Mouse (Mus musculus): ENCODE measurements at regions not wholly inside any gene's neighbourhood (a gene's known extent, or its start where the extent isn't known, plus 50 kb on each side); places are given as distances from the start of the nearest gene placed in this dataset.
A peak's percentile ranks its signal among the peaks of the same experiment; 100 is the strongest.

DNA sequence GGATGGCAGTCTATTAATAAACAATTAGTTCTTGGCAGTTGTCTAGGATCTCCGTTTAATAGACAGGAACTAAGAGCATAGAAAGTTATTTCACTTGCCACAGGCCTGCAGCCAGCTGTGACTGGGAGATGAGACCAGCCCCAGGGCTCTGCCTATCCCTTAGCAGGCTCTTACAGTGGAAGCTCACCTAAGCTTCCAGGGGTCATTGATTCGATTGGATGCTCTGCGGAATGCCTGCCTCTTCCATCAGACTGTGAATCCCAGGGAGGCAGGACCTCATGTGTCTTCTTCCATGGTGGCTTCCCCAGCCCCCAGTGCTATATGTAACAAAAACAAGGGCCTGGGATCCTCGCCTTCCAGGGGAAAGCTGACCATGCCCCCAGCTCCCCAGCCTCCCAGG is 376.8 kb downstream of the Ptpru start:
- Histone ChIP-seq H3K27ac (replicated peaks) (no peak overlapping the region), H3K9me3 (replicated peaks) (peaks cover 3% of the 10 kb centered on the region; the same call in 1 of the 2 replicates), H3K4me1 (no peaks in the 10 kb centered on the region), H3K9ac (no peak overlapping the region), H3K4me2 (replicated peaks) (no peak overlapping the region), H3K4me3 (replicated peaks) (no peak overlapping the region), H3K27me3 (no peaks in the 10 kb centered on the region), H3K36me3 (no peaks in the 10 kb centered on the region)
- no peak for ATAC-seq (ENCODE audit: insufficient number of reproducible peaks, low FRiP score, low TSS enrichment, low read depth)
- WGBS = 62% methylated on average over 4 of the region's 4 CpGs

DNA sequence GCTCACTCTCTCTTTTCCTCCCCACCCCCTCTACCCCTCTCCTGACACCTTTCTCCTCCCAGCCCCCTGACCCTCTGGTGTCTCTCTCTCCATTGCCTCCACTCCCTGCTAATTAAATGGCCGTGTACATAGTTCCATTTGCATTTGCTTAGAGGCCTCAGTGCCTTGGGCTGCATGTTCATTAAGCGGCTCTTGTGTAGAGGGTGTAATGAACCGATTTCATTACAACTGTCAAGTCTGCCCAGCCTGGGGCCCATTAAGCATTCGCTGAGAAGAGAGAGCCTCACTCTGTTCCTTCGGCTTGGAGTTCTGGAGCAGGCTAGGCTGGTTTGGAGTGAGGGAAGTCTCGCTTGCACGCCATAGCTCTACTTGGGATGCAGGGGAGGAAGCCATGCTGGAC is 376.4 kb downstream of the Ptpru start:
- 50% methylated on average over 7 of the region's 7 CpGs for WGBS
- Histone ChIP-seq H3K27me3 (no peaks in the 10 kb centered on the region), H3K9ac (no peak overlapping the region), H3K4me1 (no peaks in the 10 kb centered on the region), H3K4me3 (replicated peaks) (no peak overlapping the region), H3K36me3 (no peaks in the 10 kb centered on the region), H3K4me2 (replicated peaks) (no peak overlapping the region), H3K9me3 (replicated peaks) (peaks cover 3% of the 10 kb centered on the region; the same call in 1 of the 2 replicates), H3K27ac (replicated peaks) (no peak overlapping the region)
- ATAC-seq (ENCODE audit: insufficient number of reproducible peaks, low FRiP score, low TSS enrichment, low read depth) = no peak

- no peaks in the 10 kb centered on the region for H3K27me3 ChIP-seq
- no peak overlapping the region for H3K27ac ChIP-seq (replicated peaks)
- H3K36me3 ChIP-seq = no peaks in the 10 kb centered on the region
- H3K9ac ChIP-seq = no peak overlapping the region
- no peak overlapping the region for H3K4me2 ChIP-seq (replicated peaks)
- 39% methylated on average over 6 of the region's 6 CpGs for WGBS
- no peak overlapping the region for H3K4me3 ChIP-seq (replicated peaks)
- ATAC-seq (ENCODE audit: insufficient number of reproducible peaks, low FRiP score, low TSS enrichment, low read depth) = no peak
- 0 out of 2 replicates have a peak, but pooled peaks cover 3% of the 10 kb centered on the region for H3K4me1 ChIP-seq
- no peaks in the 10 kb centered on the region for H3K9me3 ChIP-seq (replicated peaks)
These were observed 363.1 kb downstream of the Ptpru start for GRCm38 (mm10) chr4:131475023-131475422.

GRCm38 (mm10) chr4:131478923-131479322 is 359.2 kb downstream of the Ptpru start:
- H3K9me3 ChIP-seq (replicated peaks) = no peaks in the 10 kb centered on the region
- H3K4me1 ChIP-seq = peaks cover 19% of the 10 kb centered on the region
- no peaks in the 10 kb centered on the region for H3K27me3 ChIP-seq
- no peaks in the 10 kb centered on the region for H3K36me3 ChIP-seq
- H3K4me2 ChIP-seq (replicated peaks) = no peak overlapping the region
- H3K27ac ChIP-seq (replicated peaks) = no peak overlapping the region
- no peak overlapping the region for H3K9ac ChIP-seq
- 62% methylated on average over 9 of the region's 9 CpGs for WGBS
- no peak overlapping the region for H3K4me3 ChIP-seq (replicated peaks)
- ATAC-seq (ENCODE audit: insufficient number of reproducible peaks, low FRiP score, low TSS enrichment, low read depth) = no peak

DNA sequence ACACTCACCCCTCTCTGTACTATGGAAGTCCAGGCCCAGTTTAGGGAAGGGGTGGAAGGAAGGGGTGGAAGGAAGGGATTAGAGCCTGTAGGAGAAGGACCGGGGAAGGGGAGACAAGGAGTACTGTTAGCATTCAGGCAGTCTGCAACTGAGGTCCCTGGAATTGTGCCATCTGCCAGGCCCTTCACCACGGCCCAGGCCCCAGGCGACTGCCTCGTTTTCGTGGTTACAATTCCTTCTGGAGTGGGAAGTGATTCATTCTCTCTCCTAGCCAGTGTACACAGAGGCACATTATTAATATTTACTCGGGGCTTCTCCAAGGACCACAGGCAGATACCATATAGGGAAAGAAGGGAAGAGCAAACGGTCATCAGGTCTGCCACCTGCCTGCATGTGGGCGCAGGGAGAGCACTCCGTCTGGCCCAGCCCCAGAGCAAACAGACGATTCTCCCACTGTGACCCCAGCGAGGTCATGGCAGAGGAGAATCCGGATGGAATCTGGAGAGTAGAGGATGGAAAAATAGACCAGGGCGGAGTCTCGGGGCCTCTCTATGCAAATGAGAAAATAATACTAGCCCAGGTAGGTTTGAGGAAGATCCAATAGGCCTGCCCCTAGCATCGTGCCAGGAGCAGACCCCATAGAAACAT is 354.0 kb downstream of the Ptpru start:
- WGBS = 22% methylated on average over 15 of the region's 15 CpGs
- peaks cover 57% of the 10 kb centered on the region for H3K4me1 ChIP-seq
- H3K4me2 ChIP-seq (replicated peaks) = peak overlapping the region; percentile 29
- no peaks in the 10 kb centered on the region for H3K27me3 ChIP-seq
- H3K27ac ChIP-seq (replicated peaks) = no peak overlapping the region
- ATAC-seq (ENCODE audit: insufficient number of reproducible peaks, low FRiP score, low TSS enrichment, low read depth) = no peak
- no peak overlapping the region for H3K9ac ChIP-seq
- no peaks in the 10 kb centered on the region for H3K36me3 ChIP-seq
- H3K4me3 ChIP-seq (replicated peaks) = no peak overlapping the region
- no peaks in the 10 kb centered on the region for H3K9me3 ChIP-seq (replicated peaks)

DNA sequence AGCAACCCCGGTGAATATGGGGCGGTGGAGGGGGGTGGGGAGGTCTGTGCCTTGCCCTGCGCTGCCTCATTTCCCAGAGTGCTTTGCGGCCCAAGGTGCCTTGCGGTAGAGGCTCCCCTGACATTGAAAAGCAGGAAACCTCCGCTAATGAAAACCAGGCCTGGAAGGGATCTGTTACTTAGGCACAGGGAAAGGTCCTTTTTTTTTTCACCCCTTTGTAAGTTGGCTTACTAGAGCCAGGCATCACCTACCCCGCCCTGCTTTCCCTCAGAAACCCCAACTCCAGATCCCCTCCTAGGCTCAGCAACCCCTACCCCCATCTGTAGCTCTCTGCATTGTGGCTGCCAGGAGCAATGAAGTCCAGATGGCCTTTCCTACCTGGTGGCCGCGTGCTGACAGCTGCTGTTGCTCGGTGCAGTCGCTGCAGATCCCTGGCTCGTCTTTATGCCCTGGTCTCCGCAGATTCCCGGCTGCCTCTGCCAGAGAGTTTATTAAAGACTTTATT is 353.4 kb downstream of the Ptpru start:
- Histone ChIP-seq H3K4me2 (replicated peaks) (peak overlapping the region; percentile 29), H3K9me3 (replicated peaks) (no peaks in the 10 kb centered on the region), H3K27ac (replicated peaks) (peak overlapping the region; percentile 44; the same call in 1 of the 2 replicates), H3K27me3 (no peaks in the 10 kb centered on the region), H3K4me3 (replicated peaks) (no peak overlapping the region), H3K4me1 (peaks cover 58% of the 10 kb centered on the region), H3K9ac (no peak overlapping the region), H3K36me3 (no peaks in the 10 kb centered on the region)
- no peak for ATAC-seq (ENCODE audit: insufficient number of reproducible peaks, low FRiP score, low TSS enrichment, low read depth)
- 11% methylated on average over 14 of the region's 14 CpGs for WGBS

- no peak overlapping the region for H3K9ac ChIP-seq
These were observed 352.8 kb downstream of the Ptpru start for GRCm38 (mm10) chr4:131485126-131485825.

DNA sequence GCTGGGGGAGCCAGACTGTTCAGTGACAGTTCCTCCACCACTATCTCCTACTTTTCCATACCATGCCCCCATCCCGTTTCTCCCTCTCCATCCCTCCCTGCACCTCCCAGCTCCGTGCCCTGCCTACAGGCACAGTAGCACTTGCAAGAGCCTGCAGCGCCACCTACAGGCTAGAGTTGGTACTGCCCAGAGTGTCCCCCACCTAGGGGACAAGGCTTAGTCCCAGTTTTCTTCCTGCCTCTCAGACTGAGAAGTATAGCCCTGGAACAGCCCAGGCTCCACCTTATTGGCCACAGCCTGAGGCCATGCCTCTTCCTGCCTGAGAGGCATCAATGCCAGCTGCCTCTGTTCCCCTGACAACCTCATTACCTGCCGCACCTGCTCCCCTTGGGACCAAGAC is 351.3 kb downstream of the Ptpru start:
- Histone ChIP-seq H3K27me3 (peaks cover 3% of the 10 kb centered on the region; the same call in 1 of the 2 replicates), H3K27ac (replicated peaks) (no peak overlapping the region), H3K4me2 (replicated peaks) (no peak overlapping the region), H3K4me1 (peaks cover 57% of the 10 kb centered on the region), H3K9ac (no peak overlapping the region), H3K9me3 (replicated peaks) (no peaks in the 10 kb centered on the region), H3K36me3 (no peaks in the 10 kb centered on the region), H3K4me3 (replicated peaks) (no peak overlapping the region)
- ATAC-seq (ENCODE audit: insufficient number of reproducible peaks, low FRiP score, low TSS enrichment, low read depth) = no peak
- 13% methylated on average over 4 of the region's 4 CpGs for WGBS

More at GRCm38 (mm10) chr4:131485126-131485825, 352.8 kb downstream of the Ptpru start:
- no peak for ATAC-seq (ENCODE audit: insufficient number of reproducible peaks, low FRiP score, low TSS enrichment, low read depth)
- Histone ChIP-seq H3K4me3 (replicated peaks) (no peak overlapping the region), H3K9me3 (replicated peaks) (no peaks in the 10 kb centered on the region), H3K27ac (replicated peaks) (peak overlapping the region; percentile 44; the same call in 1 of the 2 replicates), H3K27me3 (peaks cover under 1% of the 10 kb centered on the region; the same call in 1 of the 2 replicates), H3K36me3 (no peaks in the 10 kb centered on the region), H3K4me1 (peaks cover 57% of the 10 kb centered on the region), H3K4me2 (replicated peaks) (peak overlapping the region; percentile 29; the same call in 1 of the 2 replicates)
- WGBS = 43% methylated on average over 13 of the region's 13 CpGs

DNA sequence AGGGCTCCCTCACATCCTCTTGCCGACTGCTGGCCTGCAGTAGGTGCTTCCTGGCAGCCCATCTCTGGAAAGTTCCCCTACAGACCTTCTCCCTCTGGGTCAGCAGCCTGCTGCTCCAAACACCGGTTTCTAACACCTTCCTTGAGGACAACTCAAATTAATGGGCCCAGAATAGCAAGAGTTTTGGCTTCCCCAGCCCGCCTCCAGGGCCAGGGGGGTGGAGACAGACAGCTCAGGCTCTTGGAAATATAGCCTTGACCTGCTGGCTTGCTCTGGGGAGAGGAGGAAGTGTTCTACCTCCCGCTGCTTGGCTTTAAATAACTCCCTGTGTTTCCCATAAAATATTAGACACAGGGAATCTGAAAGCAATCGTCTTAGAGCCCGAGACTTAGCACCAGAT is 349.8 kb downstream of the Ptpru start:
- H3K4me2 ChIP-seq (replicated peaks) = no peak overlapping the region
- no peak overlapping the region for H3K27ac ChIP-seq (replicated peaks)
- ATAC-seq (ENCODE audit: insufficient number of reproducible peaks, low FRiP score, low TSS enrichment, low read depth) = no peak
- H3K27me3 ChIP-seq = peaks cover 3% of the 10 kb centered on the region; the same call in 1 of the 2 replicates
- H3K36me3 ChIP-seq = no peaks in the 10 kb centered on the region
- H3K4me3 ChIP-seq (replicated peaks) = no peak overlapping the region
- no peak overlapping the region for H3K9ac ChIP-seq
- 33% methylated on average over 6 of the region's 6 CpGs for WGBS
- no peaks in the 10 kb centered on the region for H3K9me3 ChIP-seq (replicated peaks)
- peaks cover 48% of the 10 kb centered on the region for H3K4me1 ChIP-seq

- no peak overlapping the region for H3K4me3 ChIP-seq (replicated peaks)
- 50% methylated on average over 3 of the region's 3 CpGs for whole genome bisulfite sequencing
- H3K4me1 ChIP-seq = peaks cover 40% of the 10 kb centered on the region
- no peak for ATAC-seq (ENCODE audit: insufficient number of reproducible peaks, low FRiP score, low TSS enrichment, low read depth)
- peaks cover 3% of the 10 kb centered on the region; the same call in 1 of the 2 replicates for H3K27me3 ChIP-seq
- H3K36me3 ChIP-seq = no peaks in the 10 kb centered on the region
- no peaks in the 10 kb centered on the region for H3K9me3 ChIP-seq (replicated peaks)
- H3K4me2 ChIP-seq (replicated peaks) = no peak overlapping the region
- no peak overlapping the region for H3K9ac ChIP-seq
- no peak overlapping the region for H3K27ac ChIP-seq (replicated peaks)
These were observed 349.0 kb downstream of the Ptpru start for GRCm38 (mm10) chr4:131489056-131489455.

GRCm38 (mm10) chr4:131491960-131492359 is 346.1 kb downstream of the Ptpru start:
- Histone ChIP-seq H3K36me3 (no peaks in the 10 kb centered on the region), H3K4me1 (peaks cover 25% of the 10 kb centered on the region), H3K27me3 (peaks cover 3% of the 10 kb centered on the region; the same call in 1 of the 2 replicates), H3K4me2 (replicated peaks) (no peak overlapping the region), H3K4me3 (replicated peaks) (no peak overlapping the region), H3K9me3 (replicated peaks) (no peaks in the 10 kb centered on the region), H3K9ac (no peak overlapping the region), H3K27ac (replicated peaks) (no peak overlapping the region)
- no peak for ATAC-seq (ENCODE audit: insufficient number of reproducible peaks, low FRiP score, low TSS enrichment, low read depth)
- 21% methylated on average over 4 of the region's 4 CpGs for WGBS
